Mouse (Mus musculus): ENCODE measurements around the gene Otop3. TPM values are rescaled to one million over a fixed set of nuclear protein-coding genes. Genes with fewer than 3 reads are reported as not detected.

The Otop3 gene
- polyA plus RNA-seq, 1 experiment, result not detected

DNA sequence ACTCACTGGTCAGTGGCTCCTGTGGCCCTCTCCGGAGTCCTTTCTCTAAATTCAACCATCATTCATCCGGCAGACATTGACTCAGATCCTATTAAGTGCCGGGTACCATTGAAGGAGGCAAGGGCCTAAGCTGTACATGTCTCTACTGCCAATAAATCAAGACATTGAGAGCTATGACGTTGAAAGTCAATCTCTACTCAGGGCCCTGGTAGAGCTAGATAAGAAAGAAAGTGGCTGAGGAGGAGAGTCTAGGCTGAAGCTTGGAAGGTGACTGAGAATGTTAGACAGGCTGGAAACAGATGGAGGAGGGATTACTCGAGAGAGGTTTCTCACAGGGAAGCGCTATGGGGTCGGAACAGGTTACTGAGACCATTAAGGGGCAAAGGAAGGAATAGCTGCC is 35.8 kb downstream of the Otop3 start:
- Histone ChIP-seq H3K4me3 (ENCODE audit: insufficient read depth, low read length) (no peak overlapping the region), H3K27ac (ENCODE audit: insufficient read depth, low read length) (no peak overlapping the region), H3K4me1 (ENCODE audit: control insufficient read depth, insufficient read depth, low read length) (peaks cover 8% of the 10 kb centered on the region)
- no peak for TF ChIP-seq POLR2A (IDR thresholded peaks at IDR 0.05; ENCODE audit: extremely low read depth, insufficient read depth, low read length)
- no peak for TF ChIP-seq CTCF (IDR thresholded peaks at IDR 0.05; ENCODE audit: extremely low read depth, insufficient read depth, low read length)

DNA sequence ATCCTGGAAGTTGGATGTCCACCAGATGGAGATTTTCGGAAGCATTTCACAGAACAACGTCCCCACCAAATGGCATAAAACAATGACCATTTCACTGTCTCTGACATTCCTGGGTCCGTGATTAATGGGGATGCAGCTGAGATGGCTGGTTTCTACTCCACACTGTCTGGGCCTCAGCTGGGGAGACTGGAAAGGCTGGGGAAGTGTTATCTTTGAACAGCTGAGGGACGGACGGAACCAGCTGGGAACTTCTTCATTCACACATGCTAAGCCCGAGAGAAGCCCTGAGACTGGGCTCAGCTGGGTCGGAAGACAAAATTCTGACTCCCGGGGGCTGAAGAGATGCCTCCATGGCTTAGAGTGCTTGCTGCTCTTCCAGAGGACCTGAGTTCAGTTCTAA is 36.8 kb downstream of the Otop3 start:
- Histone ChIP-seq H3K4me1 (ENCODE audit: control insufficient read depth, insufficient read depth, low read length) (peaks cover 8% of the 10 kb centered on the region), H3K4me3 (ENCODE audit: insufficient read depth, low read length) (no peak overlapping the region), H3K27ac (ENCODE audit: insufficient read depth, low read length) (no peak overlapping the region)
- no peak for TF ChIP-seq CTCF (IDR thresholded peaks at IDR 0.05; ENCODE audit: extremely low read depth, insufficient read depth, low read length)
- no peak for TF ChIP-seq POLR2A (IDR thresholded peaks at IDR 0.05; ENCODE audit: extremely low read depth, insufficient read depth, low read length)

DNA sequence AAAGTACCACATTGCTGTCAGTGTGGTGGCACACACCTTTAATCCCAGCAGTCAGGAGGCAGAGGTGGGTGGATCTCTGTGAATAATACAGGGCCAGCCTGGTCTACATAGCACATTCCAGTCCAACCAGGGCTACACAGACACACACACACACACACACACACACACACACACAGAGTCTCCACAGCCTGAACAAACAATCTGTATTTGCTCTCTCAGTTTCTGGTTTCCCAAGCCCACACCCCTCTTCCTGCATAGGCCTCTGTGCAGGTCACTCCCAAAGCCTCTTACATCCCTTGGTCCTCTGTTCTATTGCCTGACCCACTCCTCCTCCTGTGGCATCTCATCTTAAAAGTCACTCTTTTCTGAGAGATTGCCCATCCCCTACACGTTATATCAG is 37.5 kb downstream of the Otop3 start:
- H3K27ac ChIP-seq (ENCODE audit: insufficient read depth, low read length), result no peak overlapping the region
- H3K4me1 ChIP-seq (ENCODE audit: control insufficient read depth, insufficient read depth, low read length), result peaks cover 8% of the 10 kb centered on the region
- H3K4me3 ChIP-seq (ENCODE audit: insufficient read depth, low read length), result no peak overlapping the region
- TF ChIP-seq CTCF (IDR thresholded peaks at IDR 0.05; ENCODE audit: extremely low read depth, insufficient read depth, low read length), result no peak
- TF ChIP-seq POLR2A (IDR thresholded peaks at IDR 0.05; ENCODE audit: extremely low read depth, insufficient read depth, low read length), result no peak

DNA sequence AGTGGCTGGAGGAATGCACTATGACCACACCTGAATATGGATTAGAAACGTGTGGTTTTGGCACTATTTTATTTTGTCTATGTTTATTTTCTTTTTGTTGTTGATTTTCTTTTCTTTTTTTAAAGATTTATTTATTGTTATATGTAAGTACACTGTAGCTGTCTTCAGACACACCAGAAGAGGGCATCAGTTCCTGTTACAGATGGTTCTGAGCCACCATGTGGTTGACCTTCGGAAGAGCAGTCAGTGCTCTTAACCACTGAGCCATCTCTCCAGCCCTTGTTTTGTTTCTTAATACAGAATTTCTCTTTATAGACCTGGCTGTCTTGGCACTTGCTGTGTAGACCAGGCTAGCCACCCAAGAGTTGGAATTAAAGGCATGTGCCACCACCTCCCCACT is 38.2 kb downstream of the Otop3 start:
- TF ChIP-seq CTCF (IDR thresholded peaks at IDR 0.05; ENCODE audit: extremely low read depth, insufficient read depth, low read length), result no peak
- no peak for TF ChIP-seq POLR2A (IDR thresholded peaks at IDR 0.05; ENCODE audit: extremely low read depth, insufficient read depth, low read length)
- no peak overlapping the region for H3K27ac ChIP-seq (ENCODE audit: insufficient read depth, low read length)
- no peak overlapping the region for H3K4me3 ChIP-seq (ENCODE audit: insufficient read depth, low read length)
- H3K4me1 ChIP-seq (ENCODE audit: control insufficient read depth, insufficient read depth, low read length), result peaks cover 8% of the 10 kb centered on the region

DNA sequence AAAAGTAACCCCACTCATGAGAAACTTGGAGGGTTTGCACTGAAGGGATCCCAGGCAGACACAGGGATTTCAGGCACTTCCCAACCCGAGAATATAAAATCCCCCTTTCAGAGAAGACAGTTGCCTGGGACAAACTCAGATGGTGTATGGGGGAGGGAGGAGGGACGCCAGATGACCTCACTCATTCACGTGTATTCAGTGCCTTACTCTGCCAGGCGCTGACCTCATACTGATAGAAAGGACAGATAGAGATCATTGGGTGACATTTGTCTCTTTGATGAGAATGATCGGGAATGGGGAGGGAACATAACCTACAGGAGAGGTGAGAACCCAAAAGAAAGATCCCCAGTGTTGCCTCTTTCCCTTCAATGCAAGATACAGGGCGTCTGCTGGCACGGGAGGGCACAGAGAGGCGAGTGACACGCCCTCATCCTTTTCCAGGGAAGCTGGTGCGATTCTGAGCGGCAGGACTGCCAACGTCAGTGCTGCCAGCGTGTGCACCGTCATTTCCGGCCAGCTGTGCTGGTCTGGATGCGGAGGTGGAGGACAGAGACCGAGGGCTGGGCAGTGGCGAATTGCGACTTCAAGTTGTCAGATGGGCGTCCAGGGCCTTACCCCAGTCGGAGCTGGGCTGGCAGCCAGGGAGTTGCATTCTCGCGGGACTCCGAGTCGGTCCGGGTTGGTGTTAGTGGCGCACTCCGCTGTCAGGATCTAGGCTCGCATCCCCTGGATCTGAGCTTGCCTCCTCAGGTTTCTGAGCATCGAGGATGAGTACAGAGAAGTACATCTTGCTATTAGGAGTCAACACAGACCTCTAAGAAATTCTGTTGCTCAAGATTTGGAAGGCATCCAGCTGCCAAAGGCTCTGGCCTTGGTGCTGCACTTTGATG is 39.5 kb downstream of the Otop3 start:
- TF ChIP-seq POLR2A (IDR thresholded peaks at IDR 0.05; ENCODE audit: extremely low read depth, insufficient read depth, low read length), result peak; percentile 72
- no peak for TF ChIP-seq CTCF (IDR thresholded peaks at IDR 0.05; ENCODE audit: extremely low read depth, insufficient read depth, low read length)
- H3K27ac ChIP-seq (ENCODE audit: insufficient read depth, low read length), result peak overlapping the region; percentile 32
- H3K4me1 ChIP-seq (ENCODE audit: control insufficient read depth, insufficient read depth, low read length), result peaks cover 8% of the 10 kb centered on the region
- peak overlapping the region; percentile 31 for H3K4me3 ChIP-seq (ENCODE audit: insufficient read depth, low read length)

DNA sequence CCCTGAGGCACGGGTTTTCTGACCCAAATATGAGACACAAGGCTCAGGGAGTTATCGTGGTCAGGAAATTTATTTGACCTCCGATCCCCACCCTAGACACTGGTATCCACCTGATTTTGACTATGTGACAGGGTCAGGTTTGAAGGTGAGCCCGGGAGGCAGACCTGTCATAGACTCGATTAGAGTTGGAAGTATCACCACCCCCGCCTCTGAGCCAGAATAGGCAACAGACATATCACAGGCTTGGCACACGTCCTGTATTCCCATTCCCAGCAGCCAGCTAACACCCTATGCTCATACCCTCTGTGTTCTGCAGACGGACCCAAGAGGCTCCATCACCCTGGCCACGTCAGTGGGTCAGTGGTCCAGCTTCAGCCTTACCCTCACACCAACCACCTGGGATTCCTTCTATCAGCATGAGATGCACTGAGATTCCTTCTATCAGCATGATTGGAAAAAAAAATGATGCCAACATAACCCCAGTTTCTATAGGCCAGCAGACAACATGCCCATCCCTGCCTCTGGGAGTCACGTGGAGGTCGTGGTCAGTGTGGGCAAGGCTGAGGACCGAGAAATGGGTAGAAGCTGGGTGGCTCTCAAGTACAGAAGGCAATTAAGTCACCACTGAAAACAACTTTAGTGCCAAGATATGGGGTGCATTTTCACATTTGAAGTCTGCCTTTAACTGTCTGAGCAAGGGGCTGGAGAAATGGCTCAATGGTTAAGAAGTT is 40.3 kb downstream of the Otop3 start:
- Histone ChIP-seq H3K4me3 (ENCODE audit: insufficient read depth, low read length) (peak overlapping the region; percentile 31), H3K27ac (ENCODE audit: insufficient read depth, low read length) (peak overlapping the region; percentile 32), H3K4me1 (ENCODE audit: control insufficient read depth, insufficient read depth, low read length) (peaks cover 8% of the 10 kb centered on the region)
- TF ChIP-seq POLR2A (IDR thresholded peaks at IDR 0.05; ENCODE audit: extremely low read depth, insufficient read depth, low read length) (no peak), CTCF (IDR thresholded peaks at IDR 0.05; ENCODE audit: extremely low read depth, insufficient read depth, low read length) (no peak)

DNA sequence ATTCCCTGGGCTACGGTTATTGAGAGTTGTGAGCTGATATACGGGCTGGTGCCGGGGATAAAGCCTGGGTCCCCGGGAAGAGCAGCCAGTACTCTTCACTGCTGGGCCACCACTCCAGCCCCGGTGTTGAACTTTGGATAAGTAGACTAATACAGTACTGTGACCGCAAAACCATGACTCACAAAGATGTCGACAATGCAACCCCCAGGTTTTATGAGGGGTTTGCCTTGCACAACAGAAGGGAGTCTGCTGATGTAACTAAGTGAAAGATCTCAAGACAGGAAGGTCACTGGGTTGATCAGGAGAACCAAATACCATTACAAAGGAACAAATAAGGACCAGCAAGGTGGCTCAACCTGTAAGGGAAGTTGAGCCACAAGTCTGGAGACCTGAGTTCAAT is 42.2 kb downstream of the Otop3 start:
- TF ChIP-seq POLR2A (IDR thresholded peaks at IDR 0.05; ENCODE audit: extremely low read depth, insufficient read depth, low read length), result no peak
- TF ChIP-seq CTCF (IDR thresholded peaks at IDR 0.05; ENCODE audit: extremely low read depth, insufficient read depth, low read length), result no peak
- no peak overlapping the region for H3K27ac ChIP-seq (ENCODE audit: insufficient read depth, low read length)

DNA sequence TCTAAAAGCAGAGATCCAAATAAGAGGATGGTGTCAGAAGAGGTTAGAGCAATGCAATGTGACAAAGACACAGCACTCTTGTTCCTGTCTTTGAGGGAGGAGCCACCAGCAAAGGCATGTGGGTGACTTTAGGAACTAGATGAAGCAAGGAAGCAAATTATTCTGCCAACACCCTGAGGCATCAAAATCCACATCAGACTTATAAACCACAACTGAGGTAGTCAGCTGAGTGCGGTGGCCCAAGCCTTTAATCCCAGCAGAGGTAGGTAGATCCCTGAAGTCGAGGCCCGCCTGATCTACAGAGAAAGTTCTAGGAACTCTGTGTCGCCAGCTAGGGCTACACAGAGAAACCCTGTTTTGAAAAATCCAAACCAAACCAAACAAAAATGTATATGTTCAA is 42.7 kb downstream of the Otop3 start:
- TF ChIP-seq CTCF (IDR thresholded peaks at IDR 0.05; ENCODE audit: extremely low read depth, insufficient read depth, low read length) (no peak), POLR2A (IDR thresholded peaks at IDR 0.05; ENCODE audit: extremely low read depth, insufficient read depth, low read length) (no peak)
- Histone ChIP-seq H3K4me3 (ENCODE audit: insufficient read depth, low read length) (no peak overlapping the region), H3K4me1 (ENCODE audit: control insufficient read depth, insufficient read depth, low read length) (peaks cover 8% of the 10 kb centered on the region), H3K27ac (ENCODE audit: insufficient read depth, low read length) (no peak overlapping the region)

More for the DNA sequence above, 42.2 kb downstream of the Otop3 start:
- H3K4me1 ChIP-seq (ENCODE audit: control insufficient read depth, insufficient read depth, low read length), result peaks cover 8% of the 10 kb centered on the region
- H3K4me3 ChIP-seq (ENCODE audit: insufficient read depth, low read length), result no peak overlapping the region

DNA sequence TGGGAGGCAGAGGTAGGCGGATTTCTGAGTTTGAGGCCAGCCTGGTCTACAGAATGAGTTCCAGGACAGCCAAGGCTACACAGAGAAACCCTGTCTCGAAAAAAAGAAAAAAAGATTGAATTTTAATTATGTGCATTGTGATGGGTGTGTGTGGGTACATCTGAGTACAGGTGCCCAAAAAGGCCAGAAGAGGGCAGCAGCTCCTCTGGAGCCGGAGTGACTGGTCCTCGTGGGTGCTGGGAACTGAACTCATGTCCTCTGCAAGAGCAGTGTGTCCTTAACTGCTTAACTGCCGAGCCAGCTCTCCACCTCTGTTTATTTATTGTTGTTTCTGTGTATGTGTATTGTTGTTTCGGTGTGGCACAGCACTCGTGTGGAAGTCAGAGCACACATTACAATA is 43.3 kb downstream of the Otop3 start:
- Histone ChIP-seq H3K4me1 (ENCODE audit: control insufficient read depth, insufficient read depth, low read length) (peaks cover 8% of the 10 kb centered on the region), H3K4me3 (ENCODE audit: insufficient read depth, low read length) (no peak overlapping the region), H3K27ac (ENCODE audit: insufficient read depth, low read length) (no peak overlapping the region)
- no peak for TF ChIP-seq POLR2A (IDR thresholded peaks at IDR 0.05; ENCODE audit: extremely low read depth, insufficient read depth, low read length)
- TF ChIP-seq CTCF (IDR thresholded peaks at IDR 0.05; ENCODE audit: extremely low read depth, insufficient read depth, low read length), result no peak
